Mouse (Mus musculus) mammary gland, adult 2 months (tissue): ENCODE results near the gene Plekha6. TPM values are rescaled to one million over a fixed set of nuclear protein-coding genes. Genes with fewer than 3 reads are reported as not detected.

ENCODE experiments used
- polyA plus RNA-seq: library from polyadenylated mRNA; depleted of rRNA; stranded (reverse); fragments of >200 nt; gene quantifications from 2 replicates; pipeline ENCODE4 v1.2.3, GENCODE M21; 2012; ENCODE audit warnings: low replicate concordance; rRNA removed

Plekha6 gene
- 31.0 and 47.6 TPM in 2 replicates for polyA plus RNA-seq

DNA sequence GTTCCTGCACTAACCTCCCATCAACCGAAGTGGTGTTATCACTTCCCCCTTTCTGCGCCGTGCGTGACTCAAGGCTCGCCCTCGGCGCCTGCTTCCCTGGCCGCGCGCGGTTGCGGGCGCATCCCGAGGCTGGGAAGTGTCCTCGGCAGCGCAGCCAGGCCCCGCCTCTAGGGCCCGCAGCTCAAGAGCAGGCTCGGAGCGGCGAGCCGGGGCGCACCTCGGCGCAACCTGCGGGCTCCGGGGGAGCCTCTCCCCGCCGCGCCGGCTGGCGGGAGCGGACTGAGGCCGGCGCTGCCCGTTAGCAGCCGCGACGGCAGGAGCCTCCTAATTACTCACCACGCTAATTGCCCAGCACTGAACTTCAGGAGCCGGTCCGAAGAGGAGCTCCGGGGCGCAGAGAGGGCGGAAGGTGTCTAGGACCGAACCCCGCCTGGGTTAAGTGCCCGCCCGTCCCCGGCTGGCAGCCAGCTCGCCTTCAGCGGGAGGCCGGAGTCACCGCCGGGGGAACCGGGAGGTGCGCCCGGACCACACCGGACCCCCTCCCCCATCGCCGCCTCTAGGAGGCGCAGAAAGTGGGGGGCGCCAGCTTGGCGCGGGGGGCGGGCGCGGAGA lies at the start of gene Plekha6:
TSS of gene Plekha6 (plus strand) at position 391 of the 612 bp plus-strand sequence.

DNA sequence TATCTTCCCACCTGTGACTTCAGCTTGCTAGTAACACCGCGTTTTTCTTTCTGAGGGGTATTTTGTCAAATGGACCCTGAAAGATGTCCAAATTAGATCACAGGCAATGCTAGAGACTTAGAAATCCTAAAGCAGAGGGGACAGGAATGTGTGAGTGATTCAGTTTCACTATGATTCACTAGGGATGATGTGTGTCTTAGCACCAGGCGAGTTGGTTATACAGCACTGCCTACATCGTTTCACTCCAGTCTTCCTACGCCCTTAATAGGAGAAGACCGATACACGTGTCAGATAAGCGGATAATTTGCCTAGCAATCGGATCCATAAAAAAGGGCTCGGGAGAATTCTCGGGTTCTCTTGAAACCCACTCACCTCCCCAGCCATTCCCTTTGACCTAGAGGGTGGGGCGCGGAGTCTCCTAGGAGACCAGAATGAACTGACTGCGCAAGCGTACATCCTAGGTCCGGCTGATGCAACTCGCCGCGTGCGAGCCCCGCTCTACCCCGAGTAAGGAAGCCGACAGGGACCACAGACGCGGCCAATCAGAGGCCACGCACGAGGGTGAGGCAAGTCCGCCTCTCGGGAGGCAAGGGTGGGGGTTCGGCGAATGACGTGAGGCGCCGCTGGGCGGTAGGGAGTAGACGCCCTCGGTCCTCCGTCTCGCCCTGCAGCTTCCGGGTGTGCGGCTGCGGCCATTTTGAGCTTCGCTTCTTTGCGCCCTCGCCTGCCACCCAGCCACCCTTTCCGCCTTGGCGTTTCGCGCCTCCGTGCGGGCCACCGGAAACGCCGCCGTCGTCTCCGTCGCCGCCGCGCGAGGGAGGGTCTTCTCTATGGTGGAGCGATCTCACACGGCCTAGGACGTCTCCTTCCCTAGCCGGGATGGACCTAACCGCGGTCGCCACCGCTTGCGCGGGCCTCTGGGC lies 33.1 kb upstream of the Plekha6 start, which contains the start of gene Ppp1r15b:
TSS of gene Ppp1r15b (plus strand) at position 506 of the 923 bp plus-strand sequence.

DNA sequence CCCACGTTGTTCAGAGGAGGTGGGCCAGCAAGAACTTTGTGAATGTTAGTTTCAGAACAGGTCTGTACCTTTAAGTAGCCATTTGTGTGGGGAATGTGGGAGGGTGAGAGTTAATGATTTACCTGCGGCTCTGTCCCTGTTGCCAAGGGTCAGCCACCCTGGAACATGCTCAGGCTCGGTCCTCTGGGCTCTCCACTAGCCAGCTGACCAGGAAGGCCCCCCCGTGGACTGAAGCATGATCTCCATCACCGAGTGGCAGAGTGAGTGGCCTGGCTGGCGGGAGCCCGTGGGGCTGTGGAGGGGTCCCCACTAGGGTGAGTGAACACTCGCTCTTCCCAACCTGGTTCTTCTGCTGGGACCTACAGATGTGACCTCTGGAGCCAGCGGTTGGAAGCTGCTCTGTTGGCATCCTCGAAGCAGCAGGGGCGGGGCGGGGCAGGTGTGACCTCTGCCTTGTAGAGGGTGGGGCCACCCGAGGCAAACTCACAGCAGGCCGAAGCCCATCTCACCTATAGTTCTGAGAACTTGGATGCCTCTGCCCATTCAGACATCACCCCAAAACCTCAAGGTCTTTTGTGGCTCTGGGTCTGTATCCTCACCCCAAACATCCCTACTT lies 145.8 kb downstream of the Plekha6 start, which contains the start of gene Golt1a:
TSS of gene Golt1a (plus strand) at position 149 of the 616 bp plus-strand sequence.

DNA sequence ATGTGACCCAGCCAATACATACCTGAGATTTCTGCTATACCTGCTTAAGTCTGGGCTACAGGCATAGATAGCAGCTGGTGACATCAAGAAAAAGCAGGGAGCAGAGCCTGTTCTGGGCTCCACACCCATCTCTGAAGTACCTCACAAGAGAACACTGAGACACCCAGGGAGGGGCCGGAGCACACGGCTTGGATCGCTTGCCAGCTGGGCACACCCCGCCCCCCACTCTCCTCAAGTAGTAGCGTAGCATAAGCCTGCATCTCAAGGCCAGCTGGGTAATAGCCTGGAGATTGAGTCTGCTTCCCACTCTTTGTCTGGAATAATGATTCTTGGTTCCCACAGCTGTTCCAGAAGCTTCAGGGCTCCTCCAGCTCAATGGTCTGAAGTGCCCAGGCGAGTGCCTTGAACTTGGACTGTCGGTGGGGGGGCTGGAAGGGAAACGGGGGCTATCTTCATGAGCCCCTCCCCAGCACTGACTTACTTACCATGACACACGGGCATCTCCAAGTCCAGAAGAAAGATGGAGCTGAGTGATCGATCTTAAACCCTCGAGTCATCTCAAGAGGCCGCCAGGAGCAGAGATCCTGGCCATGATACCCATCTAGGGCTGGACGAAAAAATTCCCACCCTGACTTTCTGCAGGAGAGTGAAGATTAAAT lies 157.4 kb downstream of the Plekha6 start, which contains the start of gene Kiss1:
TSS of gene Kiss1 (plus strand) at position 609 of the 659 bp plus-strand sequence.

DNA sequence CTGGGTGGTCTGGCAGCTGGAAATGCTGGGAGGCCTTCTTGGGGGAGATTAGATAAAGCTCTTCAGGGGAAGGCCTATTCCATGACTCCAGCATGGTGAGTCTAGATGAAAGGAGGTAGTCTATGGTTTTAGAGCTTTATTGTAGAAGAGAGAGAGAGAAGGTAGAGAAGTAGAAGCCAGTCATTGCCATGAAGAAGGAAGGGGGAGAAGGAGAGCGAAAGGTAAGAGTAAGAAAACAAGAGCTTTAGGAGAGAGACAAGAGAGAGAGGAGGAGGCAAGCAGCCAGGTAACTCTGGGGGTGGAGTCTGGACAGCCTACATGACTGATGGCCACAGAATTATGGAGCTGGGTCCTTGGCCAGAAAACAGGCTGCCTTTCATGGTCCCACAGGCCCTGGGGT lies 186.2 kb downstream of the Plekha6 start, which contains the start of gene Ren1:
TSS of gene Ren1 (plus strand) at position 301 of the 400 bp plus-strand sequence.

Other genes starting within 250 kb of the Plekha6 start
- 35.8 and 73.9 TPM in 2 replicates for gene Mdm4, start 133.6 kb upstream of the Plekha6 start, polyA plus RNA-seq
- 13.3 and 15.9 TPM in 2 replicates for gene Pik3c2b, start 118.5 kb upstream of the Plekha6 start, polyA plus RNA-seq
- 27.5 and 44.2 TPM in 2 replicates for gene Ppp1r15b, start 33.1 kb upstream of the Plekha6 start, polyA plus RNA-seq
- 0.14 TPM in 1 of 2 replicates, not detected in the other for gene Golt1a, start 145.6 kb downstream of the Plekha6 start, polyA plus RNA-seq
- gene Kiss1, start 157.7 kb downstream of the Plekha6 start, polyA plus RNA-seq = not detected in 2 replicates
- gene Ren1, start 186.3 kb downstream of the Plekha6 start, polyA plus RNA-seq = 0.16 and 0.32 TPM in 2 replicates
- 1.0 and 2.3 TPM in 2 replicates for gene Etnk2, start 199.4 kb downstream of the Plekha6 start, polyA plus RNA-seq